Mouse (Mus musculus): ENCODE data around the gene Bckdha. TPM values are rescaled to one million over a fixed set of nuclear protein-coding genes. Genes with fewer than 3 reads are reported as not detected.

Gene Bckdha
- polyA plus RNA-seq, 1 experiment, result 81.4 TPM

- Histone ChIP-seq H3K27ac (ENCODE audit: insufficient read depth, low read length) (peak overlapping the region; percentile 89), H3K36me3 (ENCODE audit: control insufficient read depth, insufficient read depth, low read length) (peaks cover 10% of the 10 kb centered on the region; the same call in 1 of the 2 replicates), H3K4me1 (ENCODE audit: control insufficient read depth, insufficient read depth, insufficient read length) (peaks cover 39% of the 10 kb centered on the region), H3K4me3 (ENCODE audit: extremely low read depth, insufficient read depth, insufficient read length) (peak overlapping the region; percentile 88), H3K27me3 (ENCODE audit: control insufficient read depth, insufficient read depth, low read length) (no peaks in the 10 kb centered on the region)
- DNase-seq (ENCODE audit: low read depth in 1 of 2, low spot score in 2 of 2), result peak in 1 of 2 experiments; percentile 82
- under 1% methylated on average over 47 of the region's 47 CpGs for WGBS
- no peak for TF ChIP-seq POLR2A (IDR thresholded peaks at IDR 0.05; ENCODE audit: low read depth, low read length)
- peak; percentile 42; the same call in 1 of the 2 replicates for TF ChIP-seq CTCF (IDR thresholded peaks at IDR 0.05; ENCODE audit: extremely low read depth, insufficient read depth, insufficient read length, insufficient replicate concordance)
Observed at GRCm38 (mm10) chr7:25687811-25688401, 29.1 kb upstream of the Bckdha start.

- Histone ChIP-seq H3K27me3 (ENCODE audit: control insufficient read depth, insufficient read depth, low read length) (no peaks in the 10 kb centered on the region), H3K36me3 (ENCODE audit: control insufficient read depth, insufficient read depth, low read length) (peaks cover 6% of the 10 kb centered on the region; the same call in 1 of the 2 replicates), H3K4me3 (ENCODE audit: extremely low read depth, insufficient read depth, insufficient read length) (peak within 1 kb of the TSS; percentile 88), H3K4me1 (ENCODE audit: control insufficient read depth, insufficient read depth, insufficient read length) (peaks cover 47% of the 10 kb centered on the region), H3K27ac (ENCODE audit: insufficient read depth, low read length) (peak within 1 kb of the TSS; percentile 89)
- peak; percentile 77 to 89 for DNase-seq (ENCODE audit: low read depth in 1 of 2, low spot score in 2 of 2)
- 1% methylated on average over 62 of the region's 69 CpGs for WGBS
- TF ChIP-seq POLR2A (IDR thresholded peaks at IDR 0.05; ENCODE audit: low read depth, low read length) (0 out of 2 replicates have a peak, but pooled peaks have one; percentile 10), CTCF (IDR thresholded peaks at IDR 0.05; ENCODE audit: extremely low read depth, insufficient read depth, insufficient read length, insufficient replicate concordance) (peak; percentile 82)
Observed at GRCm38 (mm10) chr7:25686680-25687531, 28.1 kb upstream of the Bckdha start, which contains the start of gene Tgfb1. Tgfb1 (plus strand) TSS chr7:25687002.

- H3K36me3 ChIP-seq (ENCODE audit: control insufficient read depth, insufficient read depth, low read length), result peaks cover 2% of the 10 kb centered on the region; the same call in 1 of the 2 replicates
- peaks cover 54% of the 10 kb centered on the region for H3K4me1 ChIP-seq (ENCODE audit: control insufficient read depth, insufficient read depth, insufficient read length)
- H3K4me3 ChIP-seq (ENCODE audit: extremely low read depth, insufficient read depth, insufficient read length), result peak overlapping the region; percentile 88; the same call in 1 of the 2 replicates
- H3K27ac ChIP-seq (ENCODE audit: insufficient read depth, low read length), result peak overlapping the region; percentile 75
- H3K27me3 ChIP-seq (ENCODE audit: control insufficient read depth, insufficient read depth, low read length), result no peaks in the 10 kb centered on the region
- TF ChIP-seq CTCF (IDR thresholded peaks at IDR 0.05; ENCODE audit: extremely low read depth, insufficient read depth, insufficient read length, insufficient replicate concordance) (no peak), POLR2A (IDR thresholded peaks at IDR 0.05; ENCODE audit: low read depth, low read length) (no peak)
- DNase-seq (ENCODE audit: low read depth in 1 of 2, low spot score in 2 of 2), result no peak
- 79% methylated on average over 21 of the region's 21 CpGs for WGBS
Observed at GRCm38 (mm10) chr7:25685926-25686470, 27.2 kb upstream of the Bckdha start.

- peaks cover 46% of the 10 kb centered on the region for H3K4me1 ChIP-seq (ENCODE audit: control insufficient read depth, insufficient read depth, insufficient read length)
- peak overlapping the region; percentile 93 for H3K27ac ChIP-seq (ENCODE audit: insufficient read depth, low read length)
- H3K4me3 ChIP-seq (ENCODE audit: extremely low read depth, insufficient read depth, insufficient read length), result no peak overlapping the region
- no peak for DNase-seq (ENCODE audit: low read depth in 1 of 2, low spot score in 2 of 2)
- 93% methylated on average over 6 of the region's 6 CpGs for WGBS
- H3K27me3 ChIP-seq (ENCODE audit: control insufficient read depth, insufficient read depth, low read length), result no peaks in the 10 kb centered on the region
- no peaks in the 10 kb centered on the region for H3K36me3 ChIP-seq (ENCODE audit: control insufficient read depth, insufficient read depth, low read length)
- no peak for TF ChIP-seq CTCF (IDR thresholded peaks at IDR 0.05; ENCODE audit: extremely low read depth, insufficient read depth, insufficient read length, insufficient replicate concordance)
- TF ChIP-seq POLR2A (IDR thresholded peaks at IDR 0.05; ENCODE audit: low read depth, low read length), result no peak
Observed at GRCm38 (mm10) chr7:25684659-25685058, 25.9 kb upstream of the Bckdha start.

- peak; percentile 61 to 83 for DNase-seq (ENCODE audit: low read depth in 1 of 2, low spot score in 2 of 2)
- Histone ChIP-seq H3K4me1 (ENCODE audit: control insufficient read depth, insufficient read depth, insufficient read length) (peaks cover 43% of the 10 kb centered on the region), H3K4me3 (ENCODE audit: extremely low read depth, insufficient read depth, insufficient read length) (no peak overlapping the region), H3K27ac (ENCODE audit: insufficient read depth, low read length) (peak overlapping the region; percentile 93), H3K36me3 (ENCODE audit: control insufficient read depth, insufficient read depth, low read length) (no peaks in the 10 kb centered on the region), H3K27me3 (ENCODE audit: control insufficient read depth, insufficient read depth, low read length) (no peaks in the 10 kb centered on the region)
- WGBS, result 6% methylated on average over 7 of the region's 7 CpGs
- TF ChIP-seq POLR2A (IDR thresholded peaks at IDR 0.05; ENCODE audit: low read depth, low read length) (peak; percentile 91), CTCF (IDR thresholded peaks at IDR 0.05; ENCODE audit: extremely low read depth, insufficient read depth, insufficient read length, insufficient replicate concordance) (no peak)
Observed at GRCm38 (mm10) chr7:25683474-25684180, 24.8 kb upstream of the Bckdha start.

All from spleen, adult 2 months (tissue).